Mouse (Mus musculus) T-helper 1 cell (primary cell): ENCODE measurements around the gene Abcf2.
"Not testable (repeated sequence)": the region's sequence is repeated elsewhere in the genome, so short reads cannot be mapped to it uniquely, and the experiment has no call there.

Experiments
- in situ Hi-C: fragments of 300-600 bp; cut with MboI, MseI; formaldehyde crosslinking; loops from one replicate; pipeline ENCODE4 v1.15.1; 2025; ENCODE audit warnings: high pct_unique_total_duplicates

Abcf2 gene

GRCm38 (mm10) chr5:24586547-24587199, 9.4 kb upstream of the Abcf2 start, which contains the start of gene Chpf2:
Gene Chpf2, plus strand, starts transcription at chr5:24586741.
- in situ Hi-C loops = no loop called here

DNA sequence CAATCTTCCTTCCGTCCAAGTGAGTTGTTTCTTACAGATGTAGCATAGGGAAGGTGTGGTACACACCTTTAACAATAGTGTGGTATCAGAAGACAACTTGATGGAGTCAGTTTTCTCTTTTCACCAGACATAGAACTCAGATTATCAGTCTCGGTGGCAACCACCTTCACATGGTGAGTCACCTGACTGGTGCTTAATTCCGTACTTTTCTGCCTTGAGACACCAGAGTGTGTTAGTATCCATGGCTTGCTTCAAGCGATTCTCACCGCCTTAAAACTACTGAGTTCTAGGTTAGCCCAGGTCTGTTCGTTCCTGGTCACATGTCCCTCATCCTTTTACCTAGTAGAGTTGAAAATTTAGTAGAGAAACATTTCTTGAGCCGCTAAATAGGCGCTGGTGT, 8.8 kb upstream of the Abcf2 start:
- in situ Hi-C loops = no loop called here

DNA sequence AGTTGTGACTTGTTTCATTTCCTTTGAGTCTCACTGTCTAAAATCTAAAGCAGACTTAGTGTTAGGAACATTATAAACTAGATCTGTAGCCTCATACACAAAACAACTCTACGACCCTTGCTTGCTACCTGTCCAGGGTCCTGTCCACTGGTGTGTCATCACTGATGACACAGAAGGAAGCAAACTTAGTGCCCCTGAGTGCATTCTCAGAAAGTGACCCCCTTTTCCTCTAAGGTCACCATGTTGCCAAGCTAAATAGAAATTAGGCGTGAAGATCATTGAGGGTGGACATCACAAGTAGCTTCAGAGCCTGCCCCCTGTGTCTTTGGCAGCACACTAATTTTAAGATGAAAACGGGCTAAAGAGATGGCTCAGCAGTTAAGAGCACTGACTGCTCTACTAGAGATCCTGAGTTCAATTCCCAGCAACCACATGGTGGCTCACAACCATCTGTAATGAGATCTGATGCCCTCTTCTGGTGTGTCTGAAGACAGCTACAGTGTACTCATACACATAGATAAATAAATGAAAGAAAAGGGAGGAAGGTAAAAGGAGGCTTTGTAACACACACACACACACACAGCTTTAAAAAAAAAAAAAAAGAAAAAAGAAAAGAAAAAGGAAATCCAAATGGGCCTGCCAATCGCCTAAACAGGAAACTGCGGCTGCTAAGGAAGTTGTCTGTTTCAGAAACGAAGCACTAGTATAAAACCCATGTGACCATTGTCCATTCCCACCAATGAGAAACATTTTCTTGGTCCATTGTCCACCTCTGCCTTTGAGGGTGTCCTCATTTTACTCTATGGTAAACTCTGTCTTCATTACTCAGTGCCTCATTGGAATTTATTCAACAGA, 1.1 kb upstream of the Abcf2 start:
- in situ Hi-C loops = no loop called here

DNA sequence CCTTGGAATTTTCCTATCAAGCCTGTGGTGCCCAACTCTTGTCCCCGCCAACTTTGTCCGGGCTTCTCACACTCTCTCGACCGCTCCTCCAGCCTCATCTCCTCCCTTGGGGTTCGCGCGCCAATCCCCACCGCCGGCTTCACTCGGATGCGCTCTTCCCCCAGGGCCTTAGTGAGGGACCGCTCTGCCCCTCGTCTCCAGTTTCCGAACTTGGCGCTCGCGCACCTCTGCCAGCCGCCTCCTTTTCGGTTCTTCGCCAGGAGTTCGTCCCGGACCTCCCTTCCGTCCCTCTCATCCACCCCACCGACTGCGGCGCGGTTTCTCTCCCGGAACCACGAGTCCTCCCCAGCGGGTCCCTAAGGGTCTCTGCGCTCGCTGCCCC, 475 bp downstream of the Abcf2 start:
- in situ Hi-C loops = no loop called here

DNA sequence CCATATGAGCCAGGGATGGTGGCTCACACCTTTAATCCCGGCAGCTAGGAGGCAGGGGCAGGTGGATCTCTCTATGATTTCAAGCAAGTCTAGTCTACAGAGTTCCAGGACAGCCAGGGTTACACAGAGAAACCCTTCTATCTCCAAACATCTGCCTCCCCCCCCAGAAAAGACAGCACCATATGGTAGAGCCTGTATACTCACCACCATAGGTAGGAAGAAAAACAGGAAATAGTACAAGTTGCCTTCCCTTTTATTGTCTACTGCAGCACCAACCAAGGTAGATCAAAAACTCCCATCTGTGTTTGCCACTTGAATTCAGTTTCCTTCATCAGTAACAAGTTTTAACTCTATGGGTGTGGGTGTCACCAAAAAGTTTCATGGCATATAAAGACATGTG, 1.3 kb downstream of the Abcf2 start:
- in situ Hi-C loops = no loop called here

DNA sequence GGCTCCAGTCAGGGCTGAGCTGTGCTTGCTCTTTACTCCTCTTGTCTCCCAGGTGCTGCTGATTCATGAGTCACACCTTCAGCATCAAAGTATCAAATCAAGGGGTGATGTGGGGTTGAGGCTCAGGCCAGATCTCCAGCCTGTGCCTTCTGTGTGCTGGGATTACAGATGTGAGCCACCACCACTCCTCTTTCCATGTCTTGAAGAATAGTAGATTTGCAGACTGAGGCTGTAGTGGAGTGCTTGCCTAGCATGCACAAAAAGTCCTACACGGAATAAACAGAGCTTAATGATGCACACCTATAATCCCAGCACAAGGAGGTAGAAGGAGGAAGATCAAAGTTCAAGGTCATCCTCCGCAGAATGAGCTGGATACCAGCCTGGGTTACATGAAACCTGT, 20.6 kb downstream of the Abcf2 start, which contains the start of gene 4931409K22Rik:
Gene 4931409K22Rik, minus strand, starts transcription at position 101 of the 400 bp plus-strand sequence.
- in situ Hi-C loops = no loop called here

GRCm38 (mm10) chr5:24555335-24555734, 21.9 kb downstream of the Abcf2 start:
- in situ Hi-C loops = not testable (repeated sequence)

DNA sequence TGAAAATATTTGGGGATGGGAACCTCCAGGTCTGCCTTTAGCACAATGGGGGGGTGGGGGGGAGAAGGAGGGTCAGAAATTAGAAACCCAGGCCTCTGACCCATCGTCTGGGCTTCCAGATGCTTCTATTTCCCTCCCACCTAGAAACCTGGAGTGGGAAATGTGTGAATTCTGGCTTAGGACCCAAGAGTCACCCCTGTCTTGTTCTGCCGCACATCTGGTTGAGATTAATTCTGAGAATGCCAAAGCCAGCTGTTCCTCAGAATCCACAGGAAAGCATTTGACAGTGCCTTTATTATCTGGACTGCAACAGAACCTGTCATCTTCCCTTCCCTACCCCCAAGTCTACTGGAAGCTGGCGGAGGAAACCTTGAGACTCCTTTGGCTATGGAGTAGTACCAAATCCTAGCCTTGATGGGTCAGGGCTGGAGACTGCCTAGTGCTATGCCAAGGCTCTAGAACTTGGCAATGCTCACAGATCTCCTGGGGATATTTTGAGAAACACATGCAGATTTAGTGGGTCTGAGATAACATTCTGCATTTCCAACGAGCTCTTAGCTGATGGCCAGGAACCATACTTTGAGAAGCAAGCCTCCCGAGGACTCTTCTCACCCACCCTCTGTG, 23.5 kb downstream of the Abcf2 start:
- in situ Hi-C loops = no loop called here

- in situ Hi-C loops = no loop called here
Observed at GRCm38 (mm10) chr5:24551317-24551688, 26.0 kb downstream of the Abcf2 start.

GRCm38 (mm10) chr5:24550598-24551316, 26.5 kb downstream of the Abcf2 start:
- in situ Hi-C loops = no loop called here

- in situ Hi-C loops = no loop called here
Observed at GRCm38 (mm10) chr5:24542643-24543042, 34.6 kb downstream of the Abcf2 start.

DNA sequence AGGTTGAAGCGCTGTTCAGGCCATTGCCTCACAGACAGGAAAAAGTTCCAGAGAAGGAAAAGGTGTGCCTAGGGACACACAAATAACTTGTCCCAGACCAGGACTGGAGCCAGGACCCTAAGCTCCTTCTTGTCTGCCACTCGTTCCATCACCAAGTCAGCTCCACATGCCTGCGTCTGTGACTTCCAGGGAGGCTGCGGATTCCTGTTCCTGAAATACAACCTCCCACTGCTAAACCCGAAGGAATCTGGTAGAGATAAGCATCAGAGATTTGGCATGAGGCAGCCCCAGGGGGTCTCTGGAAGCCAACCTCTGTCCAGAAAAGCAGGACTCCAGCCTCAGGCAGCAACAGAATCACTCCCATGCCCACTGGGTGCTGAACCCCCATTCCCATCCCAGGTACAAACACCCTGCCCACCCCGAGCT, 36.1 kb downstream of the Abcf2 start:
- in situ Hi-C loops = no loop called here

GRCm38 (mm10) chr5:24540387-24541143, 36.7 kb downstream of the Abcf2 start, which contains the start of gene Asb10:
Gene Asb10, minus strand, starts transcription at chr5:24540978.
- in situ Hi-C loops = no loop called here

GRCm38 (mm10) chr5:24539571-24540296, 37.5 kb downstream of the Abcf2 start:
- in situ Hi-C loops = no loop called here

DNA sequence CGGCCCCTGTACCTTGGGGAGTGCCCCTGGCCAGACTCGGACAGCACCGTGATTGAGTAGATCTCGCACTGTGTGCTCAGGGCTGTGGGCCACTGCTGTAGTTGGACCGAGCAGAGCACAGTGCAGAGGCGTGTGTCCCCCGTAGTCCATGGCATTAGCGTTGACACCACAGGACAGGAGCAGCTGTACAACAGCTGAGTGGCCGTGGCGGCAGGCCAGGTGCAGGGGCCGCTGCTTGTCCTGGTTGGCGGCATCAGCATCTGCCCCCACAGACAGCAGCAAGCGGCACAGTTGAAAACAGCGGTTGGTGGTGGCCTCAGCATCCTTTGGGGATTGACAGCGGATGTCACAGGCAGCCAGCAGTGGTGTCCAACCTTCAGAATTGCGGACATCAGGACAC, 39.6 kb downstream of the Abcf2 start:
- in situ Hi-C loops = no loop called here

DNA sequence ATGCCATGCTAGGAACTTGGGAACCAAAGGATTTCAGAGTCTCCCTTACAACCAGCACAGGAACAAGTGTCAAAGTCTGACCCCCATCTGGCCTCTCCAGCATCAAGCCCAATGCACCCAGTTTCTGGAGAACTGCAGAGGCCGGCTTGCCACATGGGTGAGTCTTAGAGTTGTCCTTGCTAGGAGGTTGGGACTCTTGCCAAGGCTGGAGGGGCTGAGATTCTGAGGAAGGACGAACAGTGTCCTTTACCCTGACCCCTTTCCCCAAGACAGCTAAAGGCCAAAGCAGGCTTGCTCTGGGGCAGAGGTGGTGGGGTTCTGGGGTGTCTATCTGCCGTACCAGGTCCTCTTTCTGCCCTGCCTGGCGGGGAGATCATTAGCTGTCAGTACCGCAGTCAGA, 40.8 kb downstream of the Abcf2 start:
- in situ Hi-C loops = no loop called here

- in situ Hi-C loops = no loop called here
Observed at GRCm38 (mm10) chr5:24535731-24536130, 41.5 kb downstream of the Abcf2 start.

DNA sequence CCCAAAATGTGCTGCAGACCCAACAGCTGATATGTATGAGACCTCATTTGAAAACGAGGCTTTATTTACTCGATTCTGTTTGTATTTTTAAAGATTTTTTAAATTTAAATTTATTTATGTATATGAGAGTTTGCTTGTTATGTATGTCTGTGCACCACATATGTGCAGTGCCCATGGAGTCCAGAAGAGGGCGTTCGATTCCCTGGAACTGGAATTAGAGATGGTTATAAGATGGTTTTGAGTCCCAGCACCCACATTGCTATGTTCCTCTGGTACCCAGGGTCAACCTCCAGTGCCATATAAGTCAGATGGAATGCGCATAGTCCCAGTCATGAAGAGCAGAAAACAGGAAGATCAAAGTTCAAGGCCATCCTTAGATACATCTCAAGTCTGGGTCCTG, 43.0 kb downstream of the Abcf2 start:
- in situ Hi-C loops = no loop called here

GRCm38 (mm10) chr5:24533391-24533790, 43.9 kb downstream of the Abcf2 start:
- in situ Hi-C loops = no loop called here

DNA sequence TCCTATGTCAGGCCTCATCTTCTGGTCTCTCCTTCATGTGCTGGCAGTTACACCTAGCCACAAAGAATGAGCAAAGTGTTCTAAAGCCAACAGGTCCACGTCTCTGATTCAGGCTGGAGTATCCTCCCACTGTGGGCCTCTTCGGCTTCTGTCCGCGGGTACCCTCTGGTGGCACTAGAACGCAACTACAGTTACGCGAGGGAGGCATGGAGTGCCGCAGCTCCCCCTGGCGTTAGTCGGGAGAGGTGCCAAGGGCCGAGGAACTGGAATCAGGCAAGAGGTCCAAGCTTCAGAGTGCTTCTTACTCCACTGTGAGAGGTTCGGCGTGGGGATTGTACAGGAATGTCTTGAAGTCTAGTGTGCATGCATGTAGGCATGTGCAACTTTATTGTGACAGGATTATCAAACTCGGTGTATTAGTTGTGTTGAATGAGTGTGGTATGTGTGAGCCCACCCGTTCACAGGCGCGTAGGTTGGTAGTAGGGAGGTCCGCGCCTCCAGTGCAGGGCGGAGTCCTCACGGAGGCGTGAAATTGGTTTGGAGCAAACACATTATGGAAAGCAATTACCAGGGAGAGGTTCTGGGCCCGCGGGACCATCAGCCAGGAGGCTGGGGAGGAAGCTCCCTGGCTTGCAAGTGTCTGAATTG, 47.1 kb downstream of the Abcf2 start:
- in situ Hi-C loops = no loop called here
